Mouse (Mus musculus) right cerebral cortex, adult 2 months (tissue): ENCODE results near the gene Cep57.

Experiments
- DNase-seq, 2 experiments: peaks; one replicate each; pipeline ENCODE4 v3.0.0; 2021 to 2022; ENCODE audit warnings: low spot score in 2 of 2

The Cep57 gene

GRCm38 (mm10) chr9:13826832-13827405 lies at the start of gene Cep57:
Gene Cep57, minus strand, starts transcription at chr9:13827107.
- DNase-seq = peak; percentile 96 to 98

DNA sequence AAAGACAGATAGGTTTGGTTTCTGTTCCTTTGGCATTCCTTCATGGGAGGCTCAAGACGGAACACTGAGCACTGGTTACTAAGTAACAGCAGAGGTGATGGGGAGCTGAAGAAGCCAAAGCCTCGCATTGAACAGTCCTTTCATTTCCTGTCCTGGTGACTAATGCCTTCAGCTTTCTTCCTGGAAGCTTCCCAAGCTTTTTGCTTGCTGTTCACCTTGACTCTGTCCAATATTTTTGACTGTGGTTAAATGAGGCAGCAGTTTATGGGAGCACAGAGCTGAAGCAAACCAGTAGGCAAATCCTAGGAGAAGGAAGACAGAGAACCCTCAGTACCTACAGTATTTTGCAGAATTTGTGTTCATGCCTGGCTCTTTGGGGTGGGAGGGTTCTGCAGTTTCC lies 48.4 kb upstream of the Cep57 start:
- no peak for DNase-seq

DNA sequence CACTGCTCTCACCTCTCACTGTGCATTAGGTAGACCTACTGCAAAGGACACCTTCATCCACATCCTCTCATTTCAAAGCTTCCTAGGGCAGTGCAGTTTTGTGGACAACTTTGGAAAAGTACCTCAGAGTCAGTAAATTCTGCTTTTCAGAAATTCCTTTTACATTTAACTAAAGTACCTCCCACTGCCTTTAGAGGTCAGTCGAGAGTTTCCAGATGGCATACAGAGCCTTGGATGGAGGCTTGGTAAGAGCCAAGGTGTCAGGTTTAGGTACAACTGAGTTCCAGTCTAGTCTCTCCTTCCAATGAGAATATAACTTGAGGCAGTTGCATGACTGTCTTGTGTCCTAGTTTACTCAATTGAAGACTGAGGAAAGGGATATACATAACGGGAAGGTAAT lies 47.5 kb upstream of the Cep57 start:
- no peak for DNase-seq

DNA sequence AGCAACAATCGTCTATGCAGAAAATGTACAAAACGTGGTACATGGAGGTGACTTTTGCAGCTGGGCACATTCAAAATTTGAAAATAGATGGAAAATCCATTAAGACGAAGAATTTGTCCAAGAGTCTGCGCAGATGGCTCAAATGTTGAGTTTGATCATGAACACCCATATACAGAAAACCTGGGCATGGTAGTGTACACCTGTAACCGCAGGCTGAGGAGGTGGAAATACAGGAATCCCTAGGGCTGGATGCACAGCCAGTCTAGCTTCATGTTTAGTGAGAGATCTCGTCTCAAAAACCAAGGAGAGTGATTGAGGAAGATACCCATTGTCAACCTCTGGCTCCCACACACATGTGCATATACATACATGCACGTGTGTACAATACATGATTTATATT lies 44.7 kb upstream of the Cep57 start:
- DNase-seq = no peak

DNA sequence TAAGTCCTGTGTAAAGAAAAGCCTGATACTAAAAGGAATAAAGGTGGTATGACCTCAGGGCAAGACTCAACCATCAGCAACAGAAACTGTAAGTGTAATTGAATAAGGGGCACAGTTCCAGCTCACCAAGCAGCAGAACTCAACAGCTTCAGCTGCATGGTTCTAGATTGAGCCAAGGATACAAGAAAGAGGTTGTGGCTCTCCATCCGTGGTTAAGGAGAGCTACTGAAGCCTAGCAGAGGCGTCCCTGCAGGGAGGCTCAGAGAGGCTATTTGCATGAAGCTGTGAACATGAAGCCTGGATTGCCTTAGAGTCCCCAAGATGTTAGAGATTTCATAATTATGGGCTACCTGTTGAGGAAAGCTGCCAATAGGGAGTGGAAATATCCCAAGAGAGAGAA lies 40.7 kb upstream of the Cep57 start:
- DNase-seq = no peak

- no peak for DNase-seq
These were observed 29.9 kb upstream of the Cep57 start for GRCm38 (mm10) chr9:13856777-13857176.

GRCm38 (mm10) chr9:13856247-13856646 lies 29.3 kb upstream of the Cep57 start:
- no peak for DNase-seq

DNA sequence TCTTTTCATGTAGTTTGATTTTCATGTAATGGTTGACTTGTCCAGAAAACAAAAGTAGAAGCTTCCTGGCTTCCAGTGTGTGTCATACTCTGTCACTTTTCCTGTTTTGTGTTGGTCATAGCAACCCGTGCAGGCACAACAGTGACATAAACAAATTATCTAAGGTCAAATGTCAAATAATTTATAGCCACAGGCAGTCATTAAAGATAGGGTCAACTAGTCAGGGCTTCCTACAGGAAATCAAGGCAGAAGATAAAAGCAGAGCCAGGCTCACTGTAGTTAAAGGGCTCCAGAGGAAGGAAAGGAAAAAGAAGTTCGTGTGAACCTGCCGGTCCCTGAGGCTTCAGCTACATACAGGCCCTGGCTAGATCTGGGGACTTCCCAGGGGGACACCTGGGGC lies 27.0 kb upstream of the Cep57 start:
- no peak for DNase-seq

GRCm38 (mm10) chr9:13848481-13849480 lies 21.9 kb upstream of the Cep57 start:
- DNase-seq = peak; percentile 39 to 43

GRCm38 (mm10) chr9:13847591-13847990 lies 20.7 kb upstream of the Cep57 start:
- no peak for DNase-seq

GRCm38 (mm10) chr9:13836726-13837125 lies 9.8 kb upstream of the Cep57 start:
- no peak for DNase-seq

DNA sequence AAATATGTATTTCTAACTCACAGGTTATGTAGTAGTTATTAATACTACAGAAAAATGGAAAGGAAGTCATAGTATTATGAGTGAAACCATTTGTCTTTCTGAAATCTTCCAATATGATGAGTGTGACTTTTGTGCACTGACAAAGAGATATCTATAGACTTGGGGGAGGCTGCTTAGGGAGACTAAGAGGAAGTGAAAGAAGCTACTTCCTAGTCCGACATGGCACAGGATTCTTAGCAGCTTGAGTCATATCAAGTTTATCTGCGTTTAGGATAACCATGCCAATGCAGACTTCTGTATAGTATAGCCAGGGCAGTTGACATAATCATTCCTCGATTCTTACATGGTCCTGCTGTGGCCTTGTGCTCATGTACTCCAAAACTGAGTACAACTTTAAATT lies 8.3 kb upstream of the Cep57 start:
- no peak for DNase-seq

GRCm38 (mm10) chr9:13828087-13828441 lies 1.2 kb upstream of the Cep57 start:
- DNase-seq = no peak

DNA sequence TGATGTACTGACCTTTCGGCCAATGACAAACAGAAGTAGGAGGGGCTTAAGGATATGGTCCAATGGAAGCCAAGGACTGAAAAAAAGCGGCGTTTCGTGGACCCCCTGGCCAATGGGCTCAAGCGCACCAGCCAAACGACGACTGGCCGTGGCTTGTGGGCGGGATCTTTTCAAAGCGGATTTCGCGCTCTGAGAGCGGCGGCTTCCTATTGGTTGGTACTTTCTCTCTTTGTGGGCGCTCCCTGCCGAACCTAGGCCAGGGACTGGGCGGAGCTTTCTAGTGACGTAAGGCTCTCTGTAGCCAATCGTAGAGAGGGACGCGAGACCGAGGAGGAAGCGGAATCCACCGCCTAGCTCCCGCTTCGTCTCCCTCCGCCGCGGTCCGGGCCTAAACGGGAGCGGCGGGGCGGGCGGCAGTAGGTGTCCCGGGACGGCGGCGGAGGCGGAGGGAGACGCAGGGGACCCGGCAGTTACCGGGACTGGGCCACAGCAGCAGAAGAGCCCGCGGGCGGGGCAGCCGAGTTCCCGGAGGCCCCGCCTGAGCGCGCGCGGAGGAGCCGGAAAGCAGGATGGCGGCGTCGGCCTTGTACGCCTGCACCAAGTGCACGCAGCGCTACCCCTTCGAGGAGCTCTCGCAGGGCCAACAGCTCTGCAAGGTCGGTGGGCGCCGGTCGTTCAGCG lies 639 bp upstream of the Cep57 start, which contains the start of gene Fam76b:
Fam76b (plus strand) TSS at position 311 of the 681 bp plus-strand sequence.
- peak; percentile 100 for DNase-seq

- peak; percentile 61 to 71 for DNase-seq
These were observed 509 bp downstream of the Cep57 start for GRCm38 (mm10) chr9:13826391-13826805.

DNA sequence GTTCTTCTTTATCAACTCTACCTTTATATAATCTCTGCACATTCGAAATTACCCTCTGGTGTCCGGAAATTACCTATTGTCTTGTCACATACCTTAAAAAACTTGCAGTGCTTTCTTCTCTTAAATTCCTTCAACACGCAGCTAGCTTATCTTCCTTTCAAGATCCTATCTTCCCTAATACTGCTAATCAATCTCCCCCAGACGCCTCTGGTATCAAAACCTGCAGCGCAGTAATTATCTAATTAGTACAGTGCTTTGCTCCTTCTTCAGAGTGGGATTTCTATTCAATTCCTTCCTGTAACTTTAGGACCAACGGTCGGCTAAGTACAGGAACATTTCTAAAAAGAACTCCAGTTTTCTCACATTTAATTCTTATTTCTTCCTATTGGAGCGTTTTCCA lies 1.0 kb downstream of the Cep57 start:
- no peak for DNase-seq

- no peak for DNase-seq
These were observed 6.1 kb downstream of the Cep57 start for GRCm38 (mm10) chr9:13820774-13821173.

- no peak for DNase-seq
These were observed 8.5 kb downstream of the Cep57 start for GRCm38 (mm10) chr9:13818369-13818768.

GRCm38 (mm10) chr9:13809937-13810336 lies 17.0 kb downstream of the Cep57 start:
- no peak for DNase-seq

- DNase-seq = no peak
These were observed 19.2 kb downstream of the Cep57 start for GRCm38 (mm10) chr9:13807657-13808056.

DNA sequence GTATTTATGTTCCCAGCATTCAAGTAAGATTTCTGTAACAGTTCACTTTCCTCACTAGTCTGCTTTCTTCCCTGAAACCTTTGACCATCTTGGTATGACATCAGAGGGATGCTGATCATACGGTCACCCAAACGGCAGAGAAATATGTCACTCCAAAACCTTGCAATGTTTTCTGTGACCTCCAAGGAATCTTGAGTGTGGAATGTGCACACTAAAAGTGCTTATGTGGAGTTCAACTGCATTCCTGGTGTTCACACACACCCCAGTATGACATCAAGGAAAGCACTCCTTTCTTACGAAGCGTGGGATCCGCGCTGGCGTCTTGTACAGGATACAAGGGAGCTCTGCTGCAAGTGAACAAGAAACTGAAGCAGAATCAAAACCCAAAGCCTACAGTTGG lies 20.1 kb downstream of the Cep57 start:
- DNase-seq = no peak

DNA sequence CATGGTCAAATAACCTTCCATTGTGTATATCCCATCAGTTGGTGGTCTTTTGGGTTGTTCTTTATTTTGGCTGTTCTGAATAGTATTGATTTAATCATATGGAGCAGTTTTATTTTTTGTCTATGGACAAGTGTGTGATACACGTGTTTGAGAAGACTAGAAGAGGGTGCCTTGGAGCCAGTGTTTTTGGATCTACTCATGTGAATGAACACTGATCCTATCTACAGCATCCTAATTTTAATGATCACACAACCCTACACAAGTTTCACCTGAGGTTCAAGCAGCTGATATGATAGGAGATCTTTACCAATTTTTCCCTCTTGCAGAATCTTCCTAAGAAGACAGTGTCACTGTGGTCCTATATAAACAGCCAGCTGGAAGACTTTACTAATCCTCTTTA lies 22.4 kb downstream of the Cep57 start:
- no peak for DNase-seq

DNA sequence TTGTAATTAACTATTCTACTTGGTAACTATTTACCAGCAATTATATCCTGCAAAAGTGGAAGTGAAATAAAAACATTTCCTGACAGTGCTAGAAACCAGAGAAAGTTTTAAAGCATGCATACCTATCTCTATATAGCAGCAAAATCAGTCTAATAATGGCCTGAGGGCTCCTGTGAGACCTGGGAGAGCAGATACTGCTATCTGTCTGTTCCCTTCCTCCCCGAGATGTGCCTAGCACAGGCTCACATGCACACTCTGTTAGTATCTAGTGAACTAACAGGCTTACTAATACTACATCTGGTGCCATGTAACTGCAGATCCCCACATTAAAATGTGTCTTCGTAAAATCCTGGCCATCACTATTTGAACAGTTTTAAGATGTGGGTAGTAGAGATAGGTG lies 32.2 kb downstream of the Cep57 start:
- no peak for DNase-seq
